Mouse (Mus musculus) ES-Bruce4 (cell line): ENCODE measurements at regions not wholly inside any gene's neighbourhood (a gene's known extent, or its start where the extent isn't known, plus 50 kb on each side); places are given as distances from the start of the nearest gene placed in this dataset.

Source experiments
- H3K27ac ChIP-seq: 2 replicates; pipeline ENCODE4 v1.5.1; 2012; ENCODE audit warnings: low read length, inconsistent platforms; ENCODE audit not compliant: insufficient read depth
- H3K27me3 ChIP-seq: 2 replicates; pipeline ENCODE4 v1.6.1; 2012; ENCODE audit warnings: mild to moderate bottlenecking, low read length, inconsistent platforms; ENCODE audit not compliant: control insufficient read depth, poor library complexity, insufficient read depth, severe bottlenecking
- H3K36me3 ChIP-seq: 2 replicates; pipeline ENCODE4 v1.6.1; 2012; ENCODE audit warnings: inconsistent platforms, mild to moderate bottlenecking, low read length, moderate library complexity; ENCODE audit not compliant: control insufficient read depth, poor library complexity, insufficient read depth, severe bottlenecking
- H3K4me1 ChIP-seq: one replicate; pipeline ENCODE4 v1.8.1; 2011; ENCODE audit warnings: low read length; ENCODE audit not compliant: control insufficient read depth, insufficient read depth
- H3K4me3 ChIP-seq: 2 replicates; pipeline ENCODE4 v1.5.1; 2011; ENCODE audit warnings: low read depth, mild to moderate bottlenecking, low read length
- H3K9ac ChIP-seq: 2 replicates; pipeline ENCODE4 v1.6.1; 2012; ENCODE audit warnings: low read depth, mild to moderate bottlenecking, inconsistent platforms; ENCODE audit not compliant: poor library complexity, severe bottlenecking
- H3K9me3 ChIP-seq: replicated peaks from 2 replicates; pipeline ENCODE4 v1.6.1; 2012; ENCODE audit warnings: mild to moderate bottlenecking, low read length, inconsistent platforms; ENCODE audit not compliant: control insufficient read depth, poor library complexity, insufficient read depth, severe bottlenecking
- CTCF ChIP-seq: IDR thresholded peaks from one replicate; pipeline ENCODE4 v1.8.1; 2011; ENCODE audit warnings: low read depth, low read length
- EP300 ChIP-seq: IDR thresholded peaks from 2 replicates; pipeline ENCODE4 v1.6.1; 2011; ENCODE audit warnings: low read depth, low read length; ENCODE audit not compliant: insufficient read depth
- POLR2A ChIP-seq: IDR thresholded peaks from one replicate; pipeline ENCODE4 v1.8.1; 2011; ENCODE audit warnings: low read length; ENCODE audit not compliant: insufficient read depth

- Histone ChIP-seq H3K9me3 (no peaks in the 10 kb centered on the region), H3K27ac (no peak overlapping the region), H3K9ac (no peak overlapping the region), H3K4me1 (no peaks in the 10 kb centered on the region), H3K36me3 (no peaks in the 10 kb centered on the region), H3K27me3 (no peaks in the 10 kb centered on the region), H3K4me3 (no peak overlapping the region)
- TF ChIP-seq CTCF (no peak), POLR2A (no peak), EP300 (no peak)
These were observed 364.2 kb upstream of the Mgmt start for GRCm38 (mm10) chr7:136530006-136530785.

- Histone ChIP-seq H3K27ac (no peak overlapping the region), H3K4me3 (no peak overlapping the region), H3K9ac (no peak overlapping the region), H3K27me3 (no peaks in the 10 kb centered on the region), H3K9me3 (no peaks in the 10 kb centered on the region), H3K36me3 (no peaks in the 10 kb centered on the region), H3K4me1 (no peaks in the 10 kb centered on the region)
- TF ChIP-seq CTCF = no peak
- TF ChIP-seq EP300 = no peak
- TF ChIP-seq POLR2A = no peak
These were observed 363.1 kb upstream of the Mgmt start for GRCm38 (mm10) chr7:136531301-136531700.

- Histone ChIP-seq H3K27me3 (no peaks in the 10 kb centered on the region; the same call in 1 of the 2 replicates), H3K4me1 (no peaks in the 10 kb centered on the region), H3K27ac (no peak overlapping the region), H3K4me3 (no peak overlapping the region), H3K9me3 (no peaks in the 10 kb centered on the region; the same call in 1 of the 2 replicates), H3K9ac (no peak overlapping the region), H3K36me3 (no peaks in the 10 kb centered on the region)
- TF ChIP-seq EP300 (no peak), POLR2A (no peak)
These were observed 352.3 kb upstream of the Mgmt start for GRCm38 (mm10) chr7:136541876-136542655.

DNA sequence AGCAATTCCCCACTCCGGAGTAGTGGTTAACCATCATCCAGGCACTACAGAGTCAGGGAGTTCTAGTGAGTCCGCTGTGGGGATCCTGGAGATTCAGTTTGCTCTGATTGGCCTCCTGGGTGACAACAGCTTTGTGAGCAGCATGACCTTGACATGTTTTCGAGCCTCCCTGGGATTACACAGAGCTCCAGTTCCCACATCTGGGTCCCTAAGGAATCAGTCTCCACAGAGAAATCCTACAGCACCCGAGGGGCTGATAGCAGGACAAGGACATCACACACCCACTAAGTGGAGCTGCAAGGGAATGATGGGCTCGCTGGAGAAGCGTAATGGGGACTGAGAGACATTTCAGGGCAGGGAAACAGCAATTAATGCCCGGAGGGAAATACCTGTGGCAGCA, 351.5 kb upstream of the Mgmt start:
- Histone ChIP-seq H3K27me3 (no peaks in the 10 kb centered on the region; the same call in 1 of the 2 replicates), H3K9me3 (no peaks in the 10 kb centered on the region; the same call in 1 of the 2 replicates)
- no peak for TF ChIP-seq POLR2A
- TF ChIP-seq CTCF = no peak
- TF ChIP-seq EP300 = no peak

GRCm38 (mm10) chr7:136547837-136548236, 346.6 kb upstream of the Mgmt start:
- Histone ChIP-seq H3K27me3 (no peaks in the 10 kb centered on the region; the same call in 1 of the 2 replicates), H3K36me3 (no peaks in the 10 kb centered on the region), H3K4me1 (no peaks in the 10 kb centered on the region), H3K27ac (no peak overlapping the region), H3K9ac (no peak overlapping the region), H3K4me3 (no peak overlapping the region), H3K9me3 (no peaks in the 10 kb centered on the region; the same call in 1 of the 2 replicates)
- TF ChIP-seq EP300 (no peak), CTCF (no peak), POLR2A (no peak)

More for the DNA sequence above, 351.5 kb upstream of the Mgmt start:
- Histone ChIP-seq H3K36me3 (no peaks in the 10 kb centered on the region), H3K4me1 (no peaks in the 10 kb centered on the region), H3K4me3 (no peak overlapping the region), H3K9ac (no peak overlapping the region), H3K27ac (no peak overlapping the region)

GRCm38 (mm10) chr7:136556436-136556835, 338.0 kb upstream of the Mgmt start:
- Histone ChIP-seq H3K27ac (no peak overlapping the region), H3K4me1 (no peaks in the 10 kb centered on the region), H3K4me3 (no peak overlapping the region), H3K27me3 (no peaks in the 10 kb centered on the region), H3K9ac (no peak overlapping the region), H3K9me3 (no peaks in the 10 kb centered on the region), H3K36me3 (no peaks in the 10 kb centered on the region)
- no peak for TF ChIP-seq CTCF
- no peak for TF ChIP-seq POLR2A
- no peak for TF ChIP-seq EP300
